Mouse (Mus musculus) stomach, embryonic 16.5 days (tissue): Measurements from ENCODE around the gene Trmt13. TPM values are rescaled to one million over a fixed set of nuclear protein-coding genes. Genes with fewer than 3 reads are reported as not detected.
A peak's percentile ranks its signal among the peaks of the same experiment; 100 is the strongest.
"Not testable (repeated sequence)": the region's sequence is repeated elsewhere in the genome, so short reads cannot be mapped to it uniquely, and the experiment has no call there.

ENCODE experiments used
- ATAC-seq: fragments of 200-750 bp; cut with Nextera tagmentation; 2 replicates; pipeline ENCODE4 v1.8.0; 2017; ENCODE audit warnings: moderate number of reproducible peaks, moderate TSS enrichment; ENCODE audit not compliant: insufficient read depth, low FRiP score
- H3K27ac ChIP-seq: fragments of 300-500 bp; sonication (generic); 2 replicates; pipeline ENCODE4 v1.5.1; 2014; ENCODE audit warnings: low read length
- H3K27me3 ChIP-seq: fragments of 300-500 bp; sonication (generic); 2 replicates; pipeline ENCODE4 v1.6.1; 2014; ENCODE audit warnings: low read length, control low read depth, mixed read lengths; ENCODE audit not compliant: control insufficient read depth, insufficient read depth
- H3K36me3 ChIP-seq: fragments of 300-500 bp; sonication (generic); 2 replicates; pipeline ENCODE4 v1.6.1; 2014; ENCODE audit warnings: low read length; ENCODE audit not compliant: control insufficient read depth, insufficient read depth
- H3K4me1 ChIP-seq: fragments of 300-500 bp; sonication (generic); 2 replicates; pipeline ENCODE4 v1.6.1; 2014; ENCODE audit warnings: low read length, control low read depth, mixed read lengths; ENCODE audit not compliant: control insufficient read depth, insufficient read depth
- H3K4me2 ChIP-seq: fragments of 300-500 bp; sonication (generic); 2 replicates; pipeline ENCODE4 v1.6.1; 2014; ENCODE audit warnings: low read depth, low read length, mixed read lengths
- H3K4me3 ChIP-seq: fragments of 300-500 bp; sonication (generic); replicated peaks from 2 replicates; pipeline ENCODE4 v1.5.1; 2014; ENCODE audit warnings: mild to moderate bottlenecking, low read length
- H3K9ac ChIP-seq: fragments of 300-500 bp; sonication (generic); 2 replicates; pipeline ENCODE4 v1.6.1; 2014; ENCODE audit warnings: low read length
- H3K9me3 ChIP-seq: fragments of 300-500 bp; sonication (generic); replicated peaks from 2 replicates; pipeline ENCODE4 v1.6.1; 2016; ENCODE audit warnings: low read length, control low read depth; ENCODE audit not compliant: control insufficient read depth
- WGBS: fragments of 180-500 bp; shearing (Covaris S2); extraction: QIAGEN DNeasy Blood & Tissue Kit; methylation state at CpG from one replicate; pipeline ENCODE4 v1.1.7; 2014; 5-methylcytosine and 5-hydroxymethylcytosine counted together
- polyA plus RNA-seq: library from polyadenylated mRNA; unstranded; fragments of >200 nt; fragmentation: Nextera tagmentation; extraction: Ambion mirVana; gene quantifications from 2 replicates; pipeline ENCODE4 v1.2.1, GENCODE M21; 2015

Trmt13 gene
- polyA plus RNA-seq, 1 experiment from 2014 or later, result 25.9 TPM

GRCm38 (mm10) chr3:116582201-116582600, 32.2 kb downstream of the Trmt13 start:
- H3K4me3 ChIP-seq, result no peak overlapping the region
- no peak overlapping the region for H3K27ac ChIP-seq
- no peaks in the 10 kb centered on the region for H3K4me1 ChIP-seq
- no peak overlapping the region for H3K9ac ChIP-seq
- ATAC-seq, result no peak
- peaks cover 18% of the 10 kb centered on the region for H3K36me3 ChIP-seq
- H3K9me3 ChIP-seq, result no peaks in the 10 kb centered on the region
- no peak overlapping the region for H3K4me2 ChIP-seq
- 96% methylated on average over 9 of the region's 9 CpGs for WGBS
- H3K27me3 ChIP-seq, result no peaks in the 10 kb centered on the region

GRCm38 (mm10) chr3:116577286-116577685, 37.1 kb downstream of the Trmt13 start:
- no peaks in the 10 kb centered on the region for H3K4me1 ChIP-seq
- 43% methylated on average over 3 of the region's 3 CpGs for WGBS
- no peak overlapping the region for H3K4me3 ChIP-seq
- 0 out of 2 replicates have a peak, but pooled peaks cover 4% of the 10 kb centered on the region for H3K36me3 ChIP-seq
- H3K9me3 ChIP-seq, result no peaks in the 10 kb centered on the region
- no peak overlapping the region for H3K9ac ChIP-seq
- no peak overlapping the region for H3K4me2 ChIP-seq
- H3K27me3 ChIP-seq, result no peaks in the 10 kb centered on the region
- H3K27ac ChIP-seq, result no peak overlapping the region
- peak; percentile 60; the same call in 1 of the 2 replicates for ATAC-seq

GRCm38 (mm10) chr3:116570628-116571027, 43.8 kb downstream of the Trmt13 start:
- Histone ChIP-seq H3K27me3 (no peaks in the 10 kb centered on the region), H3K9ac (no peak overlapping the region), H3K4me1 (no peaks in the 10 kb centered on the region), H3K4me2 (no peak overlapping the region), H3K4me3 (no peak overlapping the region), H3K36me3 (no peaks in the 10 kb centered on the region), H3K9me3 (peaks cover 3% of the 10 kb centered on the region; the same call in 1 of the 2 replicates), H3K27ac (no peak overlapping the region)
- no peak for ATAC-seq
- whole genome bisulfite sequencing, result 77% methylated on average over 2 of the region's 2 CpGs

DNA sequence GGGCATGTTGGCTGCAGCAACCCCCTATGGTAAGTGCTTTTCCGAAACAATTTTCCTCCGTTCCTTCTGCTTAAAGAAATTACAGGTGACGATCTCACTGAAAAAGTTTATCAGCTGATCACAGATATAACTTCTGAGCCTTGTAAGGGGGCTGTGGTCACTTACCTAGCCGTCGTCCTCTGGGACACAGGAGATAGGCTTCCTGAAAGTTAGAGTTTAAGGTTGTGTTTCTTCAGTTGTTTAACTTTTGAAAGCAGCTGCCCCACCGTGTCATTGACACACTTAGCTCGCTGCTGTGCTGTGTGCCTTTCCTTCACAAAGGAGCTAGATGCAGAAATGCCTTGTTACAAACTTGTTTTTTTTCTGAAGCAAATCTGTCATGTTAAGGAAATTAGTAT, 51.3 kb downstream of the Trmt13 start:
- no peak for ATAC-seq
- peak overlapping the region; percentile 60 for H3K27ac ChIP-seq
- H3K4me1 ChIP-seq, result no peaks in the 10 kb centered on the region
- peak overlapping the region; percentile 42 for H3K4me2 ChIP-seq
- WGBS, result 56% methylated on average over 7 of the region's 7 CpGs
- peak overlapping the region; percentile 20 for H3K4me3 ChIP-seq
- no peaks in the 10 kb centered on the region for H3K27me3 ChIP-seq
- H3K9me3 ChIP-seq, result peaks cover 3% of the 10 kb centered on the region; the same call in 1 of the 2 replicates
- H3K9ac ChIP-seq, result 0 out of 2 replicates have a peak overlapping the region, but pooled peaks have one; percentile 4
- H3K36me3 ChIP-seq, result no peaks in the 10 kb centered on the region

- Histone ChIP-seq H3K9ac (0 out of 2 replicates have a peak within 1 kb of the TSS, but pooled peaks have one; percentile 4), H3K4me3 (peak within 1 kb of the TSS; percentile 20)
- WGBS, result 45% methylated on average over 7 of the region's 7 CpGs
Observed at GRCm38 (mm10) chr3:116562408-116563094, 51.8 kb downstream of the Trmt13 start, which contains the start of gene Lrrc39. Lrrc39 (plus strand) TSS chr3:116562973.

GRCm38 (mm10) chr3:116561315-116561714, 53.1 kb downstream of the Trmt13 start:
- not testable (repeated sequence) for H3K27ac ChIP-seq, H3K9me3 ChIP-seq, H3K27me3 ChIP-seq, H3K36me3 ChIP-seq, H3K4me3 ChIP-seq, H3K4me1 ChIP-seq, H3K9ac ChIP-seq, H3K4me2 ChIP-seq, ATAC-seq
- 95% methylated on average over 13 of the region's 14 CpGs for WGBS

More at GRCm38 (mm10) chr3:116562408-116563094, 51.8 kb downstream of the Trmt13 start, which contains the start of gene Lrrc39:
- no peaks in the 10 kb centered on the region for H3K36me3 ChIP-seq
- H3K4me2 ChIP-seq, result peak within 1 kb of the TSS; percentile 42
- H3K27me3 ChIP-seq, result no peaks in the 10 kb centered on the region
- H3K27ac ChIP-seq, result peak within 1 kb of the TSS; percentile 60
- peak; percentile 87 for ATAC-seq
- no peaks in the 10 kb centered on the region for H3K4me1 ChIP-seq
- peaks cover 3% of the 10 kb centered on the region; the same call in 1 of the 2 replicates for H3K9me3 ChIP-seq

DNA sequence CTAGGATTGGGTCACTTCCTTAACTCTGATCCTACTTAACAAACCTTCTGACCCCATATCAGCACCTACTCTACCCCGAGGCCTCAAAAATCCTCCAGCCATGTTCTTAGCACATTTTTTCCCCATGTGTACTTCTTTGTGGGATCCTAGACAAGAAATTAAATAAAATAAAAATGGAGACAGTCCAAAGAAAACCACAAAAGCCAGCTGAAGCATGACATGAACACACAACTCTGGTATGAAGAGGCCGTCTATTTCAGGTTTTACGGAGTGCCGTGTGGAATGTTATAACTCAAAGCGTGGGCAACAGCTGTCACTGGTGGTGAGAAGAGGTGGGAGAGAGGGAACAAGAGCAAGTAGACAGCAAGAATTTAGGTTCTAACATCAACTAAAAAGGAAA, 63.0 kb downstream of the Trmt13 start:
- Histone ChIP-seq H3K9ac (no peak overlapping the region), H3K27me3 (no peaks in the 10 kb centered on the region), H3K9me3 (no peaks in the 10 kb centered on the region), H3K36me3 (no peaks in the 10 kb centered on the region), H3K4me2 (no peak overlapping the region), H3K4me3 (no peak overlapping the region), H3K27ac (no peak overlapping the region), H3K4me1 (no peaks in the 10 kb centered on the region)
- 90% methylated on average over 5 of the region's 5 CpGs for WGBS
- ATAC-seq, result no peak

DNA sequence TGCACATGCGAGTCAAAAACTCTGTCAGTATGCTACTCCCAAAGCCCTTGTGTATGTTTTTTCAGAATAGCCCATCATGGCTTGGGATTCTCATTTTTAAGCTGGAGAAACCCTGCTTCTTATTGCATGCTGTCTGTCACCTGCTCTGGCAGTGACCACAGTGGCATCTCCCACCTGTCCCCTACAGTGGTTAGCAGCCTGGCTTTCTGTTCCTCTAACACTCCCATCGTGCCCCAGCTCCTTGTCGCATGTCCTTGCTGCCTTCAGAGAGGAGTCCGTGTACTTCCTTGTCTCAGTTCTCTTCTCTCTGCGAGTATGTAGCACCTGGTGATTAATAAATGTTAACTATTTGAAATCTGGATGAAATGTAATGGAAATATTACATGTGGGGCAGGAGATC, 67.0 kb downstream of the Trmt13 start:
- no peak overlapping the region for H3K4me3 ChIP-seq
- no peak for ATAC-seq
- 77% methylated on average over 5 of the region's 5 CpGs for WGBS

GRCm38 (mm10) chr3:116542532-116542931, 71.9 kb downstream of the Trmt13 start:
- no peak for ATAC-seq
- Histone ChIP-seq H3K27ac (no peak overlapping the region), H3K4me3 (no peak overlapping the region), H3K36me3 (no peaks in the 10 kb centered on the region; the same call in 1 of the 2 replicates), H3K4me2 (no peak overlapping the region), H3K4me1 (no peaks in the 10 kb centered on the region), H3K9me3 (no peaks in the 10 kb centered on the region), H3K27me3 (no peaks in the 10 kb centered on the region), H3K9ac (no peak overlapping the region)
- 71% methylated on average over 3 of the region's 3 CpGs for WGBS

More for the DNA sequence above, 67.0 kb downstream of the Trmt13 start:
- Histone ChIP-seq H3K9ac (no peak overlapping the region), H3K4me1 (no peaks in the 10 kb centered on the region), H3K4me2 (no peak overlapping the region), H3K27ac (no peak overlapping the region), H3K27me3 (no peaks in the 10 kb centered on the region), H3K9me3 (no peaks in the 10 kb centered on the region), H3K36me3 (no peaks in the 10 kb centered on the region)
